Mouse (Mus musculus) ovary, postnatal 14 days (tissue): Measurements from ENCODE around the gene H2afj.
"Not testable (repeated sequence)": the region's sequence is repeated elsewhere in the genome, so short reads cannot be mapped to it uniquely, and the experiment has no call there.

Experiments
- DNase-seq: peaks from one replicate; pipeline ENCODE4 v3.0.0; 2022; ENCODE audit warnings: low spot score

Gene H2afj

DNA sequence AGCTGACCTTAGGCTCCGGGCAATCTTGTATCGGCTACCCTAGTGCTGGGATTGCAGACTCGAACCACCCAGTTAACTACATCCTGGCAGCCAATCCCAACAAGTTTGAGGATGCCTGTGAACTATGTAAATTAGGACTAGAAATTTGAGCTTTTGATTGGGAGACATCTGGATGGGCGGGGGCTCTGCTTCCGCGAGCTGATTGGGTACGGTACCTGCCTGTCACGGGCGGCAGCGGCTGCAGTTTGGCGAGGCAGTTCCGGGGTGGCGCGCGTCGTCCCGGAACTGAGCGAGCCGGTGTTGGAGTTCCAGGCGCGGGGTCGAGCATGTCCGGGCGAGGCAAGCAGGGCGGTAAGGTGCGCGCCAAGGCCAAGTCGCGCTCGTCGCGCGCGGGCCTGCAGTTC, at the start of gene H2afj:
H2afj (plus strand) TSS at position 231 of the 404 bp plus-strand sequence.
- DNase-seq, result peak; percentile 99

DNA sequence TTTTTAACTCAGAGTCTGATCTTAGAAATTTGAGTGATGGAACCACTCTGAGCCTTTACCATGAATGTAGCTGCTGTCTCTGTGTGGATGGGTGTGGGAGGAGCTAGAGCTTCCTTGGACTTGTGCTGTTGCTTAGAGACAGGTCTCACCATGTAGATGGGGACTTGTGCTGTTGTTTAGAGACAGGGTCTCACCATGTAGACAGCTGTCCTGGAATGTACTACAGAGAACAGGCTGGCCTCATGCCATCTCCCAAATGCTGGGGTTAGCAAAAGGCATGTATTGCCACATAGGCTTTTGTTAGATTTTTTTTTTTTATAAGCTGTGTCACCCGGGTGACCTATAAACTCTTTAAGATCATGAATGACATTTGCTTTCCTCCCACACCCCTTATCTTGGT, 44.1 kb upstream of the H2afj start:
- no peak for DNase-seq

DNA sequence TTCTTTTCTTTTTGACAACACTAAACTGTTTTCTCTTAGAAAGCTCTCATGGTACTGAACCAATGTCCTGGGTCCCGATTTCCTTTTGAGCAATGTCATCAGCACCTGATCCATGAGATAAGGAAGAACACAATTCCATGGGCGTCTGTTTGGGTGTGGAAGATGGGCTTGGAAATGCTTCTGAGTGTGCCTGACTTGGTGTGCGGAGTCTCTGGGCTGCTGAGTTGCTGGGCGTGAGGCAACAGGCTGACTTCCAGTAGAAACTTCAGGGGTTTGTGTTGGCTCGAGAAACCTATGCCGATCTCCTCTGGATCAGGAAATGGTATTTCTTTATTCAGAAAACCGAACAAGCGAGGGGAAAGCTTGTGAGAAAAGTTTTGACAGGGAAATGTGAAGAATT, 38.9 kb upstream of the H2afj start:
- no peak for DNase-seq

DNA sequence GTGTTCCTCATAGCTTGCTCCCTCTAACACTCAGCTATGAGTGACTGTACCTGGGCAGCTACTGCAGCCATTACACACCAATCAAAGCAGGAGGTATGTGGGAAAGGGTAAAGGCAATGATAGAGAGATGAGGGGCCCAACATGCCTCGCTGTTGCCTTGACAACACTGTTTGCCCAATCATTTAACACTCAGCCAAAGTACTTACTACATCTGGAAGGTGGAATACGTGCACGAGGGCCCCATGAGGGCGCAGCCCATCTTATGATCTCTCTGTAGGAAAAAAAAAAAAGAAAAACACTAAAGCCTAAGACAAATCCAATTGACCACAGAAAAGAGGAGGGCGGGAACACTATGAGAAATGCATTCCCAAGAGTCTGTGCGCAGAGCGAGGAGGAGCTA, 38.2 kb upstream of the H2afj start:
- DNase-seq, result no peak

DNA sequence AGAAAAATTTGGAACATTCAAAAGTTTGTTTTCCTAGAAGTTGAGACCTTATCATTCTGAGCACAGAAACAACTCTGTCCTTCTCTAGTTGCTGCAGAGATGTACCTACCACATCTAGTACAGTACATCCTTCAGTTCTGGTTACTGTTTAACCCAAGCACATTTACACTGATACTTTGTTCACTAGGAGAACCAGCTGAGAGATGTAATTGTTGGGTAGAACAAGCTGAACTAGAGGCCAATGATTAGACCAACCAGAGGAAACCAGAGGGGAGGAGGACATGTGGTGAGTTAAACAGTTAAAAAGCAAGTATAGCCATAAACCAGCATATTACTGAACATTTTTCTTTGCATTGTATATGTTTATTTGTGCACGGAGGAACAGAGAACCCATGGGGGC, 31.7 kb upstream of the H2afj start:
- DNase-seq, result no peak

DNA sequence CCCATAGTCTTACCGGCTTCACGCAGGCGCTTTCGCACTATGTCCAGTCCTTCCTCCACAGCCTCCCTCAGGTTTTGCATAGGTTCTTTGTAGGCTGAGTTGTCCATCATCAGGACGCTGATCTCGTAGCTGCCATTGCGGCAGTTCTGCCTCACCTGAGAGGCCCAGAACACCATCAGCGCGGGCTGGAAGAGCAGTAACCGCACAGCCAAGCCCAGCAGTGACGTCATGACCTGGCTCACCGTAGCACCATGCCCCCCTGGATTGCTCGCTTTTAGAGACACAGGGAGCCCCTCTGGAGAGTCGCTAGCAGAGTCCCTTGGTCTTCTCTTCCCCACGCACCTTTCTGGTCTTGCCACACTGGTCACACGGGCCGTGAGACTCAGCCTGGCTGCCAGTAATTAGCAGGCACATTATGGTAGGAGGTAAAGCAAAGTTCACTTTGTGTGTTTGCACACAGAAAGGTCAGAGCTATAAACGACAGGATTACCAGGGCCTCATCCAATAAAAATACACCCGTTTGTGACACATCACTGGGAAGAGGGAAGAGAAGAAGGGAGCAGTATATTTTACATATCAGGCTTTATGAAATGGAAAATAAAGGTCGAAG, 26.6 kb upstream of the H2afj start, which contains the start of gene Gucy2c:
Gucy2c (minus strand) TSS at position 389 of the 610 bp plus-strand sequence.
- DNase-seq, result no peak

DNA sequence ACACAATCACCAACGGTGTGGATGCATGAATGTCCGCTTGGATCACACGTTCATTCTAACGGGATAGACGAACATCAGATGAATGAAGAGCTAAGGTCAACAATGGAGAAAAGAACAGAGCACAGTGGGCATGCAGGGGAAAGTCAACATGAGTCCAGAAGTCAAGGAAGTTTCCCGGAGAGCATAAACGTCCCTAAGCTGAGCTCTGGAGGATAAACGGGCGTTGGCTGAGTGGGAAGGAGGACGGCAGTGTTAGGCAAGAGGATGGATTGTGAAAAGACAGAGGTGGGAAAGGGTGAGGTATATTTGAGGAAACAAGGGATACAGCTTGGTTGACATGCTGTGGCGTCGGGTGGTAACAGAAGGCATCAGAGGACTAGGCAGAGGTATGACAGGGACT, 25.9 kb upstream of the H2afj start:
- no peak for DNase-seq

DNA sequence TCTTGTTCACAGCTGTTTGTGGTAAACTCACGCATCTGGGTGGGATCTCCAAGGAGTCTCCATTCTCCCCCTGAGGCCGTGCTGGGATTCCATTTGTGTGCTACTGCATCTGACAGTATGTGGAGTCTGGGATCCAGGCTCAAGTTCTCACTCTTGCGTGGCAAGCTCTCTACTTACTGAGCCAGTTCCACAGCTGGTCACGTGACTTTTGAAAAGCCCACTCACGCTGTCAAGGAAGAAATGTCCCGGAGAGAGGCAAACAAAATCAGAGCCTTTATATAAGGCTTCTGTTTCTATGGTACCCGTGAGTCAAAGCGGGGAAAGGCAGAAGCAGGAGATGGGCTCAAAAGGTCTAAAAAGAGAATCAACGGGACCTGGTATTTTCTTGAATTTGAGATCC, 25.3 kb upstream of the H2afj start:
- DNase-seq, result no peak

DNA sequence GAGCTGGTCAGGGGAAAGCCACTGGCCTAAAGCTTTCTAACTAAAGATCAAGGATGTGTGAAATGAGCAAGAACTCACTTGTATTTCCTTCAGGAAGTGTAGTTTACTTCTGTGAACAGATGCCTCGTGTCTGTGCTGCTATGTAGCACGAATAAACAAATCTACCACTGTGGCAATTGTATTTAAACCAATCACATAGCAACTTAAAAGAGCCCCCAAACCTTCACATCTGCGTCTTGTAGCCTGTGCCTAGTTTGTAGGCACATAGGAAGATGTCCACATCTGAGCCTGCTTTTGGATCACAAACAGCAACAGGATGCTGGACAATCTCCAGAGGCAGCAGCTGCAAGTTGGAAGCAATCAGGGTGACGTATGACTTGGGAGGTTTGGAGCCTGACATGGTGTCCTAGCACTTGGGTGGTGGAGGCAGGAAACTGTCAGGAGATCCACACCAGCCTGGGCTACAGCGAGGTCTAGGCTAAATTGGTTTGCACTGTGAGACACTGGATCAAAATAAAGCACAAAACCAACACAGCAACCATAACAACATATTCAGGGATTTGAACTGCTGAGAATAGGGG, 18.6 kb upstream of the H2afj start:
- DNase-seq, result no peak

DNA sequence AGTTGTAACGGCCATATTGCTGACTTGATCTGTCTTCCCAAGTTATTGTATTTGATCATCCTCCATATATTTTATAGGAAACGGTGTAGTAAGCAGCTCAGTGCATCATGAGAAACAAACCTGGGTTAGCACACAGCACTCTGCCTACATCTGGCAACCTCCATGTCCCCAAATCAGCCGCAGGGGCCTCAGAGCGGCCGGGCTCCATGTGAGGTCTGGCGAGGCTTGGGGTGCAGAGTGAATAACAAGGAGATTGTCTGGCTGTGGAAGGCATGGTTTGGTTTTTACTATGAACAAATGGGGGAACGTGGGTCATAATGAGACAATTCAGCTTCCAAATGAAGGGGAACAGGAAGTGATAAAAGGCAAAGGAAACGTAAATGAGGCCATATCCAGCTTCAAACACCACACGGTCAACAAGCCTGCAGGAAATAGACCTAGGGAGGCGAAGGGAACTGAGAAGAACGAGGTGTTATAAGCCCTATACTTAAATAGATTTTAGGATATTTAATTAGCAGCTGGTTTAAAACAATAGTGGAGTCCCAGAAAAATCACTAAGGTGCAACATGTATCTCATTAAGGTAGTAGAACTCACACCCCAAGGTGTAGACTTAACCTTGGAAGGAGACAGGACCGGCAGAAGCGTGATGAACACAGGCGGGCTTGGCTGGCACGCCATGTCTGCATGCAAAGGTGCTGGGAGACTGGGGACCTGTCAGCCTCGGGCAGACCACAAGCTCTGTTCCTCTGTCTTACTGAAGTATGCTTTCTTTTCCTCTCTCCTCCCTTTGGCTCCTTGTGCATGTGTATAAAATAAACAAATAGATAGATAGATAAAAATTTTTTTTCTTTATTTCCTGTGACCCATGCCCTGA, 14.9 kb upstream of the H2afj start:
- no peak for DNase-seq

DNA sequence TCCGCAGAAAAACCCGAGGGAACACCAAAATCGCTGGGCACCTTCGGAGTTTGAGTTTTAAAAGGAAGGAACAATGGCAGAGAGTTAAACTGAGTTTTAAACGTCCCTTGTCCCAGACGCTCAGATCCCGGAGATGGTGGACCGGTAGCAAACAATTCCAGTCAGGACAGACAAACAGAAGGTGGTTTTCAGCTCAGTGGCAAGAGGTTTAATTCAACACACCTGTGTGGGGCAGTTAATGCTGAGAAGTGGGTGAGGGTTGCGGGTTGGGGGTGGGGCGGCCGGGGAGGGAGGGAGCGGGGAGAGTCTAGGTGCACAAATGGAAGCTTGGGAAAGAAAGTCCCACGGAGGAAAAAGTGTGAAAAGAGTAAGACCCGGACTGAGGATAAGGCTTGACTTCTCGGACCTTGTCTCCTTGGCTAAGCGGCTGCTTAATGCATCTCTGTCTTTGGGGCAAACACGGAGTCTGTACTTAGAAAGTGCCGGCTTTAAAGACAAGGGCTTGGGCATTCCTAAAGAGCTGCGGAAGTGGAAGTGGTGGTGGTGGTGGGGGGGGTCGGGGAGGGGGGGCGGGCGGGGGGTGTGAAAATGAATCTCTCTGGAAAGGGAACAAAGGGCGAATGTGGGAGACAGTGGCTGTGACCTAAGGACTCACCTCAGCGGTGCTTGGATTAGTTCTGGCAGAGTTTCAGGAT, 14.1 kb upstream of the H2afj start:
- no peak for DNase-seq

DNA sequence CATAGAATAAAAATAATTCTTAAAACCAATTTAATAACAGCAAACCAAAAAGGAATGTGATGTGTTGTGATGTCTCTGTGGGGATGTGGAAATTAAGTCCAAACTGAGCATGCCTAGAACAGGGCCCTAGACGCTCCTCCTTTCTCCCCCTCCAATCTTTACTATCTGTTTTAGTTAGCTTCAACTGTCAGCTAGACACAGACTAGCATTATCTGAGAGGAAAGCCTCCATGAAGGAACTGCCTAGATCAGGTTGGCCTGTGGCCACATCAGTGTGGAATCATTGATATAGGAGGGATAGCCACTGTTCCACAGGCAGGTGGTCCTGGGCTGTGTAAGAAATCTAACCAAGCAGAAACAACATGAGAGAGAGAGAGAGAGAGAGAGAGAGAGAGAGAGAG, 12.9 kb upstream of the H2afj start:
- no peak for DNase-seq

DNA sequence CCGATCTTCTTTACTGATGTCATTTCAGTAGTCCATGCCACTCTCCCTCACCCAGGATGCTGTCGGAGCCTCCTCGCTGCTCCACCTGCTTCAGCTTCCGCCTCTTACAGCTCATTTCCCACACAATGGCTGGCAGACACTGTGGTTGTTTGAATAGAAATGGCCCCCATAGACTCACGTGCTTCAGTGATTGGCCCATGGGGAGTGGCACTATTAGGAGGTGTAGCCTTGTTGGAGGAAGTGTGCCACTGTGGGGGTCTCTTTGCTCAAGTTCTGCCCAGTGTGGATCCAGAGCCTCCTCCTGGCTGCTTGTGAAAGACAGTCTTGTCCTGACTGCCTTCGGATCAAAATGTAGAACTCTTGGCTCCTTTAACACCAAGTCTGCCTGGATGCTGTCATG, 12.2 kb upstream of the H2afj start:
- no peak for DNase-seq

DNA sequence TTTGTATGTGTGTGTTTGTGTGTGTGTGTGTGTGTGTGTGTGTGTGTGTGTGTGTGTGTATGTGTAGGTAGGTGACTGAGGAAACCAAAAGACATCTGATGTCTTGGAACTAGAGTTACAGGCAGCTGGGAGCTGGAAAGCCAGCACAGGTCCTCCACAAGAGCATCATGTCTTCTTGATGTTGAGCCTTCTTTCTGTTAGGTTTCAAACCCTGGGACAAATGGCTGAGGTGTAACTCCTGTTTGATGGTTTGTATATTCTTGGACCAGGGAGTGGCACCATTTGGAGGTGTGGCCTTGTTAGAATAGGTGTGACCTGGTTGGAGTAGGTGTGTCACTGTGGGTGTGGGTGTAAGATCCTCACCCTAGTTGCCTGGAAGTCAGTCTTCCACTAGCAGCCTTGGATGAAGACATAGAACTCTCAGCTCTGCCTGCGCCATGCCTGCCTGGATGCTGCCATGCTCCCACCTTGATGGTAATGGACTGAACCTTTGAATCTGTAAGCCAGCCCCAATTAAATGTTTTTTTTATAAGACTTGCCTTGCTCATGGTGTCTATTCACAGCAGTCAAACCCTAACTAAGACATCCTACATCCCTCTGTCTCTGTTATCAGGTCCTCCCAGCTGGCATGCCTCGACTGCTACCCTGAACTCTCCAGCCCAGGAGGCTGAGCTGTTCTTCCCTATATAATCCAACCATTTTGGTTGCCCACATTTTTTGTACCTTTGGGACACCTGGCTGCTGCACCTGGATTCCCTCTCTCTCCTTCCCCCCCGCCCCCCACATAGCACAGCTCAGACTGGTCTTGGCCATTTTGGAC, 10.0 kb upstream of the H2afj start:
- DNase-seq, result not testable (repeated sequence)

DNA sequence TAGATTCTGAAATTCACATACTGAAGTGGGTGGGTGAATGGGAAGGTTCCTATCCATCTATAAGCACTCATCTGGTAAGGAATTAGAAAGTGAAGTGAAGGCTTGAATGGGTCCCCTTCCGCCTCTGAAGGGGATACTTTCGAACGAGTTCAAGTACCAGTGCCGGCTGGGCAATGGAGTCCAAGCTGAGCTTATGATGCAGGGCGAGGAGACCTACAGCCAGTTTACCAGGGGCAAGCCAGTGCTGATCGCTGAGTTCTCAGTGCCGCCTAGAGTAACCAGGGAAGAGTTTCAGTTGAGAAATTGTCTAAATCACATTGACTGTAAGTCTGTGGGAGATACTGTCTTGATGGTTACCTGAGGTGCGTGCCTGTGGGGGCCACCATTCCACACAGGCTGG, 7.3 kb upstream of the H2afj start:
- DNase-seq, result no peak

DNA sequence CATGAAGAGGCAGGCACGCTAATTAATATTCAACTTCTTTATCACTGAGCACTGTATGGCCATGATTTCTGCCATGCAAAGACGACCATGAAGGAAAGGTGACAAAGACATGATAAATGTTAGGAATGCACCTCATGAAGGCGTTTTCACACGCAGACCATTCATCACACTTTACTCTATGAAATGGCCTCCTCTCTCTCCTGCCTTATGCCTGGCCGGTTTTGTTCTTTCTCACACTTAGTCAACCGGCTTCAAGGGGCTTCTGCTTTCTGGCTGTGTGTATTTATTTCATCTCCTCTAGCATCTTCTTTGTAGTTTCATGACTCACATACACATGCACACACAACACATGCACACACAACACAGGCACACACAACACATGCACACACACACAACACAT, 6.8 kb upstream of the H2afj start:
- no peak for DNase-seq

DNA sequence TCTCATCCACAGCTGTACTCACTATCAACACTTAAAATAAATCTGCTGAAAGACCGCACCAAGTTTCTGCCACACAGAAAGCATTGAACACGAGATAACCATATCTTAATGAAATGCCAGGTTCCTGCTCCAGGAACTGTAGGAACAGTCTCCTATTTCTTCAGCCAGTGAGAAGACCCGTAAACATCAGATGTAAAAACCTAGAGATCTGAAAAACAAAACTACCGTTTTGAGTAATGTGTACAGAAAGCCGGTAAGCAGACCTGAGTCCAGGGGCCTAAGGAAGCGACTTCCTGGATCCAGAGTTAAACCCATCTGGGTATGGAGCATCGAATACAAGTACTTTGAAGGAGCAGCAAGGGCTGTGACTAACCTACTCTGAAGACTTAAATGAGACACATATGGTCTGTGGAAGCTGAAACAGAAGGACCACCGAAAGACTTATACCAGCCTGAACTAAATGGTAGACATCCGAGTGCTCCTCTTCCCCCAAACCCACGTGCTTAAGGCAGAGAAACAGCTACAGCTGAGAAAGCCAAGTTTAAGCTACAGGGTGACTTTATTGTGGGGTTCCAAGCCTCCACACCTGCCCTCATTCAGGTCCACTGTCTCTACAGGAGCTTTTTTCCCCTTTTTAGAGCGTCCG, 4.8 kb upstream of the H2afj start:
- no peak for DNase-seq

DNA sequence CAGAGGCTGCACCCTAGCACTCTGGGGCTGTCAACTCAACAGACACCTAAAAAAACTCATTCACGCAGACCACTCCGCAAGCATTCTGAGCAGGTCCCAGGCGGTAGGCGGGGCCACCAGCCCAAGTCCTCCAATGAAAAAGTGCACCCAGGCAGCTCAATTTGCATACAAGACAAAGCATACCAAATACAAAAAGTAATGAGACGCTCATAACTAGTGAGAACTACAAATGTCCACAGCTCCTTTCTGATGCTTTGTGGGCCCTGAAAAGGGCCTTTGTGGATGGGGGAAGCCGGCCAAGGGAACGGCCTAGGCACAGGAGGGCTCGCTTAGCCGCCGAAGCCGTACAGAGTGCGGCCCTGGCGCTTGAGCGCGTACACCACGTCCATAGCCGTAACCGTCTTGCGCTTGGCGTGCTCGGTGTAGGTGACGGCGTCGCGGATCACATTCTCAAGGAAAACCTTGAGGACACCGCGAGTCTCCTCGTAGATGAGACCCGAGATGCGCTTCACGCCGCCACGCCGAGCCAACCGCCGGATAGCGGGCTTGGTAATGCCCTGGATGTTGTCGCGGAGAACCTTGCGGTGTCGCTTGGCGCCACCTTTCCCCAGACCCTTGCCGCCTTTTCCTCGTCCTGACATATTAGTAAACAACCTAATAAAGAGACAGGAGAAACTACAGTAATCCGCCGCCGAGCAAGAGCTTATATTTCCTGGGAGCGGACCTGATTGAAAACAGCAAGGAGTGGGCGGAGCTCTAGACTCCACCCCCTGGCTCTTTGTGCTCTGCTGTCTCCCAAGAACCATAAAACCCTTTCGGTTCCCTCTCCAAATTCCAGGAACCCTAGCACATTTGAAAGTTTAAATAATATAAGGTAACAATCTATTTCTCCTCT, 4.1 kb upstream of the H2afj start, which contains the start of gene Hist4h4:
Hist4h4 (minus strand) TSS at position 677 of the 895 bp plus-strand sequence.
- peak; percentile 100 for DNase-seq

DNA sequence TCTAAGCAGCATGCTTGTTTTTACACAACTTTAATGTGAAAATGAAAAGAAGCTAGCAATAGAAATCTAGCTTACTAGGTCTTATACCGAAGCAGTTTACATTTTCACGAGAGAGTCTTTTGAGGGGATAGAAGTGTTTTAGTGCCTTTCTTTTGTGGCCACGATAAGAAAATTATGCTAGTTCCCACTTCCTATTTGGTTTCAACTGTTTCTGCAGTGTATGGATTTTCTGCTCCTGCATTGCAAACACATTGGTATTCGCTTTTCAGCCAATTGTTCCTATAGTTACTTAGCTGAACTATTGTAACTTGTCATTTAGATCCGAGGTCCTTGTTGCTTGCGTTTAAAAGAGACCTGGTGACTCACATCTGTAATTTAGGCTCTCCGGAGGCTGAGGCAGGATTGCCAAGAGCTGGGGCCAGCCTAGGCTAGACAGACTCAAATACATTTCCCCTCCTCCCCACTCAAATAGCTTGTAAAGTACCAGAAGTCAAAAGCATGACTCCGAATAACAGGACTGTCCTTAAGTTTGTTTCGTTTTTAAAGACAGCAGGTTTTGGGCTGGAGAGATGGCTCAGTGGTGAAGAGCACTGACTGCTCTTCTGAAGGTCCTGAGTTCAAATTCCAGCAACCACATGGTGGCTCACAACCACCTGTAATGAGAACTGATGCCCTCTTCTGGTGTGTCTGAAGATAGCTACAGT, 3.2 kb upstream of the H2afj start:
- no peak for DNase-seq

DNA sequence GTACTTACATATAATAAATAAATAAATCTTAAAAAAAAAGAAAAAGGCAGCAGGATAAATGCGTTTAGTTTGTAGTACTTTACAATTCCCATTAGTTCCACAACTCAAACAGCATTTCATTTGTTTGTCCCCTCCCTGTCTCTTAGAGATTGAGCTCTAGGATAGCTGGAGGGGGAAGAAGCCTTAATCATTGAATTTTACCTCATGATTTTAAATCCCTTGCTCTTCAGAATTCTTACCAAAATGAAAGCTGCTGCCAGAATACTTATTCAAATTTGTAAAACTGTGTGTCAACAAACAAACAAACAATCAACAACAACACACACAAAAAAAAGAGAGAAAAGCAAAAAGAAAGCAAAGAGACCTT, 2.7 kb upstream of the H2afj start:
- DNase-seq, result no peak
